Mouse (Mus musculus): ENCODE results near the gene Zdhhc18. TPM values are rescaled to one million over a fixed set of nuclear protein-coding genes. Genes with fewer than 3 reads are reported as not detected.
"Not testable (repeated sequence)": the region's sequence is repeated elsewhere in the genome, so short reads cannot be mapped to it uniquely, and the experiment has no call there.

The Zdhhc18 gene
- polyA plus RNA-seq, 1 experiment = 43.8 TPM

GRCm38 (mm10) chr4:133659497-133660192 is 9.7 kb upstream of the Zdhhc18 start:
- Histone ChIP-seq H3K9me3 (replicated peaks; ENCODE audit: control insufficient read depth, insufficient read depth, low read length, poor library complexity, severe bottlenecking) (no peaks in the 10 kb centered on the region), H3K4me1 (ENCODE audit: control insufficient read depth, insufficient read depth, low read length) (no peaks in the 10 kb centered on the region), H3K4me3 (ENCODE audit: low read depth, low read length) (peak overlapping the region; percentile 39), H3K36me3 (ENCODE audit: control insufficient read depth, insufficient read depth, low read length, poor library complexity, severe bottlenecking) (no peaks in the 10 kb centered on the region), H3K27ac (ENCODE audit: insufficient read depth, low read length) (peak overlapping the region; percentile 99), H3K27me3 (ENCODE audit: control insufficient read depth, insufficient read depth, low read length, poor library complexity, severe bottlenecking) (no peaks in the 10 kb centered on the region), H3K9ac (ENCODE audit: low read depth, poor library complexity, severe bottlenecking) (peak overlapping the region; percentile 37)
- TF ChIP-seq EP300 (IDR thresholded peaks at IDR 0.05; ENCODE audit: insufficient read depth, low read depth, low read length) = no peak; the same call in 1 of the 2 replicates
- no peak for TF ChIP-seq POLR2A (IDR thresholded peaks at IDR 0.05; ENCODE audit: insufficient read depth, low read length)
- no peak for TF ChIP-seq CTCF (IDR thresholded peaks at IDR 0.05; ENCODE audit: low read depth, low read length)

GRCm38 (mm10) chr4:133658729-133659128 is 8.8 kb upstream of the Zdhhc18 start:
- no peak for TF ChIP-seq POLR2A (IDR thresholded peaks at IDR 0.05; ENCODE audit: insufficient read depth, low read length)
- TF ChIP-seq CTCF (IDR thresholded peaks at IDR 0.05; ENCODE audit: low read depth, low read length) = no peak
- TF ChIP-seq EP300 (IDR thresholded peaks at IDR 0.05; ENCODE audit: insufficient read depth, low read depth, low read length) = peak; percentile 92
- Histone ChIP-seq H3K9ac (ENCODE audit: low read depth, poor library complexity, severe bottlenecking) (peak overlapping the region; percentile 37), H3K27me3 (ENCODE audit: control insufficient read depth, insufficient read depth, low read length, poor library complexity, severe bottlenecking) (no peaks in the 10 kb centered on the region), H3K4me3 (ENCODE audit: low read depth, low read length) (peak overlapping the region; percentile 39), H3K36me3 (ENCODE audit: control insufficient read depth, insufficient read depth, low read length, poor library complexity, severe bottlenecking) (no peaks in the 10 kb centered on the region), H3K27ac (ENCODE audit: insufficient read depth, low read length) (peak overlapping the region; percentile 99), H3K4me1 (ENCODE audit: control insufficient read depth, insufficient read depth, low read length) (no peaks in the 10 kb centered on the region), H3K9me3 (replicated peaks; ENCODE audit: control insufficient read depth, insufficient read depth, low read length, poor library complexity, severe bottlenecking) (no peaks in the 10 kb centered on the region)

GRCm38 (mm10) chr4:133657829-133658458 is 8.0 kb upstream of the Zdhhc18 start:
- H3K27me3 ChIP-seq (ENCODE audit: control insufficient read depth, insufficient read depth, low read length, poor library complexity, severe bottlenecking) = no peaks in the 10 kb centered on the region
- no peaks in the 10 kb centered on the region for H3K36me3 ChIP-seq (ENCODE audit: control insufficient read depth, insufficient read depth, low read length, poor library complexity, severe bottlenecking)
- no peak overlapping the region for H3K4me3 ChIP-seq (ENCODE audit: low read depth, low read length)
- H3K9ac ChIP-seq (ENCODE audit: low read depth, poor library complexity, severe bottlenecking) = 0 out of 2 replicates have a peak overlapping the region, but pooled peaks have one; percentile 18
- H3K27ac ChIP-seq (ENCODE audit: insufficient read depth, low read length) = peak overlapping the region; percentile 98
- no peak for TF ChIP-seq EP300 (IDR thresholded peaks at IDR 0.05; ENCODE audit: insufficient read depth, low read depth, low read length)
- TF ChIP-seq CTCF (IDR thresholded peaks at IDR 0.05; ENCODE audit: low read depth, low read length) = no peak
- no peak for TF ChIP-seq POLR2A (IDR thresholded peaks at IDR 0.05; ENCODE audit: insufficient read depth, low read length)
- no peaks in the 10 kb centered on the region for H3K9me3 ChIP-seq (replicated peaks; ENCODE audit: control insufficient read depth, insufficient read depth, low read length, poor library complexity, severe bottlenecking)
- H3K4me1 ChIP-seq (ENCODE audit: control insufficient read depth, insufficient read depth, low read length) = no peaks in the 10 kb centered on the region

GRCm38 (mm10) chr4:133656997-133657396 is 7.0 kb upstream of the Zdhhc18 start:
- H3K9me3 ChIP-seq (replicated peaks; ENCODE audit: control insufficient read depth, insufficient read depth, low read length, poor library complexity, severe bottlenecking) = no peaks in the 10 kb centered on the region
- TF ChIP-seq EP300 (IDR thresholded peaks at IDR 0.05; ENCODE audit: insufficient read depth, low read depth, low read length) = peak; percentile 60; the same call in 1 of the 2 replicates
- TF ChIP-seq POLR2A (IDR thresholded peaks at IDR 0.05; ENCODE audit: insufficient read depth, low read length) = no peak
- peak overlapping the region; percentile 18; the same call in 1 of the 2 replicates for H3K9ac ChIP-seq (ENCODE audit: low read depth, poor library complexity, severe bottlenecking)
- peaks cover 2% of the 10 kb centered on the region for H3K4me1 ChIP-seq (ENCODE audit: control insufficient read depth, insufficient read depth, low read length)
- peak overlapping the region; percentile 94 for H3K27ac ChIP-seq (ENCODE audit: insufficient read depth, low read length)
- peak overlapping the region; percentile 16; the same call in 1 of the 2 replicates for H3K4me3 ChIP-seq (ENCODE audit: low read depth, low read length)
- H3K27me3 ChIP-seq (ENCODE audit: control insufficient read depth, insufficient read depth, low read length, poor library complexity, severe bottlenecking) = no peaks in the 10 kb centered on the region
- H3K36me3 ChIP-seq (ENCODE audit: control insufficient read depth, insufficient read depth, low read length, poor library complexity, severe bottlenecking) = no peaks in the 10 kb centered on the region

- no peaks in the 10 kb centered on the region for H3K9me3 ChIP-seq (replicated peaks; ENCODE audit: control insufficient read depth, insufficient read depth, low read length, poor library complexity, severe bottlenecking)
- H3K27ac ChIP-seq (ENCODE audit: insufficient read depth, low read length) = peak overlapping the region; percentile 95
- peak overlapping the region; percentile 14 for H3K4me3 ChIP-seq (ENCODE audit: low read depth, low read length)
- no peaks in the 10 kb centered on the region for H3K27me3 ChIP-seq (ENCODE audit: control insufficient read depth, insufficient read depth, low read length, poor library complexity, severe bottlenecking)
- TF ChIP-seq POLR2A (IDR thresholded peaks at IDR 0.05; ENCODE audit: insufficient read depth, low read length) = no peak
- TF ChIP-seq EP300 (IDR thresholded peaks at IDR 0.05; ENCODE audit: insufficient read depth, low read depth, low read length) = peak; percentile 95
- no peaks in the 10 kb centered on the region for H3K36me3 ChIP-seq (ENCODE audit: control insufficient read depth, insufficient read depth, low read length, poor library complexity, severe bottlenecking)
- no peak overlapping the region for H3K9ac ChIP-seq (ENCODE audit: low read depth, poor library complexity, severe bottlenecking)
- H3K4me1 ChIP-seq (ENCODE audit: control insufficient read depth, insufficient read depth, low read length) = peaks cover 2% of the 10 kb centered on the region
Observed at GRCm38 (mm10) chr4:133656294-133656693, 6.3 kb upstream of the Zdhhc18 start.

- not testable (repeated sequence) for H3K36me3 ChIP-seq (ENCODE audit: control insufficient read depth, insufficient read depth, low read length, poor library complexity, severe bottlenecking); H3K9me3 ChIP-seq (replicated peaks; ENCODE audit: control insufficient read depth, insufficient read depth, low read length, poor library complexity, severe bottlenecking); H3K27ac ChIP-seq (ENCODE audit: insufficient read depth, low read length); H3K27me3 ChIP-seq (ENCODE audit: control insufficient read depth, insufficient read depth, low read length, poor library complexity, severe bottlenecking); H3K9ac ChIP-seq (ENCODE audit: low read depth, poor library complexity, severe bottlenecking); H3K4me1 ChIP-seq (ENCODE audit: control insufficient read depth, insufficient read depth, low read length); H3K4me3 ChIP-seq (ENCODE audit: low read depth, low read length)
Observed at GRCm38 (mm10) chr4:133654070-133654469, 4.1 kb upstream of the Zdhhc18 start.

Measured in ES-Bruce4 (cell line).